Mouse (Mus musculus) ES-E14 (cell line): Measurements from ENCODE around the gene Agap1. TPM values are rescaled to one million over a fixed set of nuclear protein-coding genes. Genes with fewer than 3 reads are reported as not detected.

Experiments
- DNase-seq: peaks from one replicate; pipeline ENCODE4 v3.0.0-alpha.2; 2013; ENCODE audit warnings: low read depth, low spot score
- H3K27ac ChIP-seq: 2 replicates; pipeline ENCODE4 v1.5.1; 2012; ENCODE audit warnings: low read depth, mild to moderate bottlenecking, low read length, moderate library complexity, mixed read lengths; ENCODE audit not compliant: poor library complexity, insufficient read depth, severe bottlenecking
- H3K36me3 ChIP-seq: 2 replicates; pipeline ENCODE4 v1.6.1; 2012; ENCODE audit warnings: mild to moderate bottlenecking, low read length, moderate library complexity, mixed read lengths; ENCODE audit not compliant: control insufficient read depth, poor library complexity, insufficient read depth, severe bottlenecking
- H3K4me1 ChIP-seq, 2 experiments: fragments of 150-350 bp in 1 of 2; sonication (generic) in 1 of 2; 2 replicates each; pipeline ENCODE4 v1.6.1; 2012; ENCODE audit warnings: low read length in 2 of 2, mild to moderate bottlenecking in 1 of 2, mixed read lengths in 1 of 2; ENCODE audit not compliant: control insufficient read depth in 2 of 2, insufficient read depth in 2 of 2, poor library complexity in 1 of 2
- H3K4me3 ChIP-seq, 2 experiments: fragments of 150-350 bp in 1 of 2; sonication (generic) in 1 of 2; 2 replicates each; pipeline ENCODE4 v1.5.1; 2012; ENCODE audit warnings: low read length in 2 of 2, low read depth in 1 of 2, mild to moderate bottlenecking in 1 of 2, mixed read lengths in 1 of 2; ENCODE audit not compliant: insufficient read depth in 1 of 2, poor library complexity in 1 of 2, severe bottlenecking in 1 of 2
- H3K9ac ChIP-seq: 2 replicates; pipeline ENCODE4 v1.6.1; 2012; ENCODE audit warnings: low read depth, mild to moderate bottlenecking, low read length, mixed read lengths; ENCODE audit not compliant: poor library complexity, insufficient read depth, severe bottlenecking
- H3K9me3 ChIP-seq: fragments of 150-350 bp; sonication (generic); 2 replicates; pipeline ENCODE4 v1.6.1; 2012; ENCODE audit warnings: low read depth, mild to moderate bottlenecking, low read length; ENCODE audit not compliant: control insufficient read depth, insufficient read depth
- CHD2 ChIP-seq: IDR thresholded peaks from 2 replicates; pipeline ENCODE4 v1.6.1; 2014; ENCODE audit warnings: mild to moderate bottlenecking, low read depth, low read length, inconsistent platforms
- HCFC1 ChIP-seq: IDR thresholded peaks from 2 replicates; pipeline ENCODE4 v1.6.1; 2012; ENCODE audit warnings: low read length, inconsistent platforms, borderline replicate concordance; ENCODE audit not compliant: insufficient read depth
- MAFK ChIP-seq: IDR thresholded peaks from 2 replicates; pipeline ENCODE4 v1.6.1; 2014; ENCODE audit warnings: mild to moderate bottlenecking, low read depth, low read length, inconsistent platforms; ENCODE audit not compliant: insufficient read depth
- ZC3H11A ChIP-seq: IDR thresholded peaks from 2 replicates; pipeline ENCODE4 v1.6.1; 2012; ENCODE audit warnings: low read depth, mild to moderate bottlenecking, inconsistent platforms, low read length, borderline replicate concordance
- ZNF384 ChIP-seq: IDR thresholded peaks from 2 replicates; pipeline ENCODE4 v1.6.1; 2012; ENCODE audit warnings: low read depth, low read length, inconsistent platforms
- in situ Hi-C, 2 experiments: fragments of 600-800 bp; cut with MboI; formaldehyde crosslinking; loops; one replicate each; pipeline ENCODE4 v1.15.1; 2025; ENCODE audit warnings: low sequenced_read_pairs in 2 of 2, inconsistent platforms in 1 of 2; ENCODE audit not compliant: unreplicated experiment in 2 of 2
- total RNA-seq: library from RNA; depleted of rRNA; stranded (reverse); fragments of 300-350 nt; gene quantifications from 2 replicates; pipeline ENCODE4 v1.2.3, GENCODE M21; 2012

Agap1 gene
- total RNA-seq, 1 experiment = 19.8 TPM

DNA sequence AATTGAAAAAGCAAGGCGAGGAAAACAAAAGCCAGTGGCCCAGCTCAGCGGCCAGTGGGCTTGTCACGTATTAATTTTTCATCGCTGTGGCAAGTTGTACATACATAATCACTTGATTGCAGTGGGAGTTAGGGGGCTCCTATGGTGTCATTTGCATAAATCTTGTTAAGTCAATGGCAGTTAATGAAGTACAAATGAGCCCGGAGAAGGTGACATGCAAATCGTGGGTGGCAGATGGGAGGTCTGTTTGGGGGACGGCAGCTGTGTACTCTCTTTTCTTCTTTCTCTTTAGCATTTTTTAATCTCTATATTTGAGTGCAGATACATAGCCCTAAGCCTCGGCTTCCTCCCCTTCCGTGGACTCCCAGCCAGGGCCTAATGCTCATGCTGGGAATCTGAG, 220.1 kb downstream of the Agap1 start:
- in situ Hi-C loops = no loop called here

DNA sequence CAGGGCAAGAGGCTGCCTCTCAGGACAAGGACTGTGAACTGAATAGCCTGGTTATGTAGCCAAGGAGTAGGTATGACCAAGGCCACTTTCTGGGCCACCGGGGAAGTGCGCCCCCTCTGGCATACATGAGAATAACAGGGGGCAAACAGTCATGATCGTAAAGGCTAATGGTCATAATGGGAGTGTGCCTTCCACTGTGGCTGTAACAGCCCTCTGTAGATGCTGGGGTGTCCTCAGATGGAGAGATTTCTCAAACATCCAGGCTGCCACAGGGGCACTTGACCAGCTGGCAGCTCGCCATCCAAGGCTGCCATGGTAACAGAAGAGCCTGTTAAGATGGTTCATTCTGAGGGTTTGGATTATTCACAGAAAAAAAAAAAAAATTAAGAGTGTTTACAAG, 221.8 kb downstream of the Agap1 start:
- no peaks in the 10 kb centered on the region for H3K9me3 ChIP-seq
- peaks cover 10% of the 10 kb centered on the region; the same call in 1 of the 2 replicates for H3K36me3 ChIP-seq
- H3K4me1 ChIP-seq = no peaks in the 10 kb centered on the region
- no peak overlapping the region for H3K4me3 ChIP-seq
- peak; percentile 28 for DNase-seq
- no peak overlapping the region for H3K27ac ChIP-seq
- H3K9ac ChIP-seq = no peak overlapping the region
- in situ Hi-C loops = no loop called here
- no peak for TF ChIP-seq CHD2
- TF ChIP-seq MAFK = no peak
- no peak for TF ChIP-seq HCFC1
- no peak for TF ChIP-seq ZC3H11A
- TF ChIP-seq ZNF384 = no peak

More for the DNA sequence above, 220.1 kb downstream of the Agap1 start:
- no peak overlapping the region for H3K27ac ChIP-seq
- H3K4me1 ChIP-seq = 0 out of 4 replicates have a peak, but pooled peaks cover 0 to 2% of the 10 kb centered on the region in 2 experiments
- no peak overlapping the region for H3K9ac ChIP-seq
- H3K36me3 ChIP-seq = peaks cover 14% of the 10 kb centered on the region; the same call in 1 of the 2 replicates
- H3K4me3 ChIP-seq = no peak overlapping the region
- no peak for DNase-seq
- TF ChIP-seq HCFC1 (no peak), ZNF384 (no peak), CHD2 (no peak), MAFK (no peak), ZC3H11A (no peak)
- H3K9me3 ChIP-seq = no peaks in the 10 kb centered on the region

DNA sequence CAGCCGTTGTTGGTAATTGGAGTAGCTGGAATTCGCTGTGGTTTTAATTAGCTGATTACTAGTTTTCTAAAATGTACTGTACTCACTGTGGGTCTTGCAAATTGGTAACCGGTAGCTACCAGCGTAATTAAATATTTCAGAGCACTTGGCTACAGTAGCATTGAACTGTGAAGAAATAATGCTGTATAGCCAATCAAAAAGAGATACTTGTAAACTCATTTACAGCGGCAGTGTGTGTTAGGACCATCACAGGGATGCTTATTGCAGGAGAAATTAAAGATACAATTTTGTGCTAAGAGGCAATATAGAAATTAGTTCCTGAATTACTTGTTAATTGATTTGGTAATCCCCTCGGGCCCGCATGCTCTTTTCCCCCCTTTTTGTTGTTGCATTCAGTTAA, 226.1 kb downstream of the Agap1 start:
- in situ Hi-C loops = no loop called here
- Histone ChIP-seq H3K9me3 (no peaks in the 10 kb centered on the region), H3K36me3 (no peaks in the 10 kb centered on the region), H3K4me3 (no peak overlapping the region), H3K27ac (no peak overlapping the region), H3K4me1 (no peaks in the 10 kb centered on the region), H3K9ac (no peak overlapping the region)
- DNase-seq = no peak
- TF ChIP-seq ZNF384 (no peak), ZC3H11A (no peak), CHD2 (no peak), HCFC1 (no peak), MAFK (no peak)

DNA sequence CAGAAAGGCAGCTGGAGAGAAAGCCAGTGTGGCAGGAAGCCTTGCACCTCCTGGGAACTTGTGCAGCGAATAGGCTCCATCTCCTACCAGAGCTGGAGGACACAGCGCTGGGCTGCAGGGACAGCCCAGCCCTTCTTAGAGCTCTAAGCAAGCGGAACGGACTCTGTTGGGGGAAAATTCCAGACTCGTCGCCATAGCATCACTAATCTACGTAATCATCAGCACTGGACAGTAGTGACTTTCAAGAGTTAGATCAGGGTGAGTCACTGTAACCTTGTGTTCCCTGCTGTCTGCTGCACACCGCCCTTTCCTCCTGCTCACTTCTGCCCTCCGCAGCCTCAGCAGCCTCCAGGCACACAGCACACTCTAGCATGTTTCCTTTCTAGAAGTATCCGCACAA, 234.3 kb downstream of the Agap1 start:
- no peaks in the 10 kb centered on the region for H3K4me1 ChIP-seq
- no peaks in the 10 kb centered on the region for H3K9me3 ChIP-seq
- H3K4me3 ChIP-seq = no peak overlapping the region
- no peak overlapping the region for H3K9ac ChIP-seq
- in situ Hi-C loops = no loop called here
- TF ChIP-seq ZNF384 (no peak), ZC3H11A (no peak), MAFK (no peak), HCFC1 (no peak)
- no peak for DNase-seq
- H3K36me3 ChIP-seq = peaks cover 2% of the 10 kb centered on the region; the same call in 1 of the 2 replicates
- H3K27ac ChIP-seq = no peak overlapping the region
